Comparison of ENCODE assay signal across 25 mouse cellular contexts in genomic region chr12:55365083-55365482, GRCm38 (mm10).
"Had no signal": no experiment of that assay in that cellular context is flagged by ENCODE, and none has a peak within 500 bp of the region (broad histone marks: within the 10 kb centered on the region; RNA-seq: fewer than 3 reads in every experiment).

No protein-coding gene starts in this region.

- H3K27me3 ChIP-seq: heart, embryonic 12.5 days; hindbrain, embryonic 12.5 days; intestine, embryonic 15.5 days; limb, embryonic 12.5 days had no signal

- H3K36me3 ChIP-seq: heart, embryonic 10.5 days; heart, embryonic 12.5 days; hindbrain, embryonic 10.5 days; hindbrain, embryonic 12.5 days; intestine, embryonic 15.5 days; limb, embryonic 10.5 days had no signal

- H3K4me2 ChIP-seq: heart, embryonic 12.5 days; hindbrain, embryonic 12.5 days; hindbrain, embryonic 14.5 days; intestine, embryonic 15.5 days; limb, embryonic 12.5 days; liver, embryonic 11.5 days had no signal

- H3K4me1 ChIP-seq: heart, embryonic 10.5 days; heart, embryonic 12.5 days; hindbrain, embryonic 10.5 days; hindbrain, embryonic 12.5 days; intestine, embryonic 15.5 days; limb, embryonic 10.5 days; limb, embryonic 12.5 days had no signal

- DNase-seq: gastrocnemius, adult 2 months; gastrocnemius, postnatal 10 days; gastrocnemius, postnatal 25 days; heart, postnatal 10 days; heart, postnatal 4 days; kidney, adult 18-20 months; kidney, adult 8-10 months; kidney, postnatal 10 days; kidney, postnatal 25 days; kidney, postnatal 4 days; liver had no signal

- H3K9me3 ChIP-seq: heart, embryonic 10.5 days; heart, embryonic 12.5 days; hindbrain, embryonic 10.5 days; hindbrain, embryonic 12.5 days; intestine, embryonic 15.5 days; limb, embryonic 10.5 days; limb, embryonic 12.5 days had no signal

- H3K9ac ChIP-seq: heart, embryonic 12.5 days; hindbrain, embryonic 12.5 days; hindbrain, embryonic 14.5 days; intestine, embryonic 15.5 days; limb, embryonic 12.5 days had no signal

- H3K27ac ChIP-seq: gastrocnemius, adult 2 months; heart, embryonic 10.5 days; hindbrain, embryonic 10.5 days; hindbrain, embryonic 12.5 days; hindbrain, embryonic 14.5 days; intestine, embryonic 15.5 days; layer of hippocampus, adult 2 months; left cerebral cortex, adult 2 months; limb, embryonic 10.5 days; limb, embryonic 12.5 days had no signal

- H3K4me3 ChIP-seq: gastrocnemius, adult 2 months; heart, embryonic 10.5 days; heart, embryonic 12.5 days; hindbrain, embryonic 10.5 days; hindbrain, embryonic 12.5 days; intestine, embryonic 15.5 days; layer of hippocampus, adult 2 months; left cerebral cortex, adult 2 months; limb, embryonic 10.5 days; limb, embryonic 12.5 days had no signal

- ATAC-seq: hindbrain, embryonic 16.5 days; inflammation-experienced regulatory T-cells, adult 6 months; intestine, embryonic 15.5 days; intestine, postnatal 0 days had no signal
